Mouse (Mus musculus) kidney, embryonic 14.5 days (tissue): ENCODE measurements around the gene Mrtfb. TPM values are rescaled to one million over a fixed set of nuclear protein-coding genes. Genes with fewer than 3 reads are reported as not detected.

Experiments used
- microRNA counts: library from miRNA; unstranded; fragments of <30 nt; microRNA quantifications from one replicate; lab custom pipeline; 2017
- microRNA-seq: library from miRNA; unstranded; fragments of <30 nt; microRNA quantifications from one replicate; pipeline ENCODE4, GENCODE M21; 2016
- polyA plus RNA-seq: library from polyadenylated mRNA; unstranded; fragments of >200 nt; fragmentation: Nextera tagmentation; extraction: Ambion mirVana; gene quantifications from 2 replicates; pipeline ENCODE4 v1.2.1, GENCODE M21; 2014

Gene Mrtfb
- polyA plus RNA-seq, 1 experiment from 2014 or later, result 30.1 TPM

MicroRNAs within 50 kb of the gene (microRNA counts, 519-probe panel; counts per million panel counts)
- microRNA mmu-miR-193b (lab: Ali Mortazavi, UCI), result not detected

Small RNA genes within 50 kb of the gene (microRNA-seq; reads per million reads assigned to microRNA genes)
- gene Mir193b (12.6 reads per million, percentile 29 among the genes with 10 or more reads in this experiment), gene Mir365-1 (not detected)

Other genes with a start within 250 kb of the Mrtfb start
- 9.7 and 16.1 TPM in 2 replicates for gene Ercc4, start 146.8 kb upstream of the Mrtfb start, polyA plus RNA-seq